Mouse (Mus musculus) midbrain, postnatal 0 days (tissue): ENCODE measurements around the gene Ssbp2. TPM values are rescaled to one million over a fixed set of nuclear protein-coding genes. Genes with fewer than 3 reads are reported as not detected.

Experiments used
- ATAC-seq: fragments of 200-750 bp; cut with Nextera tagmentation; 2 replicates; pipeline ENCODE4 v1.8.0; 2017; ENCODE audit warnings: moderate number of reproducible peaks, mild to moderate bottlenecking, moderate TSS enrichment, moderate library complexity; ENCODE audit not compliant: low FRiP score
- DNase-seq: peaks from one replicate; pipeline ENCODE4 v3.0.0-alpha.2; 2015; ENCODE audit warnings: low spot score
- H3K27ac ChIP-seq: fragments of 300-500 bp; sonication (generic); 2 replicates; pipeline ENCODE4 v1.5.1; 2014; ENCODE audit warnings: low read depth, mild to moderate bottlenecking, low read length, mixed read lengths
- H3K27me3 ChIP-seq: fragments of 300-500 bp; sonication (generic); 2 replicates; pipeline ENCODE4 v1.6.1; 2014; ENCODE audit warnings: low read length, control low read depth, mixed read lengths; ENCODE audit not compliant: insufficient read depth
- H3K36me3 ChIP-seq: fragments of 300-500 bp; sonication (generic); 2 replicates; pipeline ENCODE4 v1.6.1; 2014; ENCODE audit warnings: low read length, control low read depth, mixed read lengths; ENCODE audit not compliant: insufficient read depth
- H3K4me1 ChIP-seq: fragments of 300-500 bp; sonication (generic); 2 replicates; pipeline ENCODE4 v1.6.1; 2014; ENCODE audit warnings: mild to moderate bottlenecking, control low read depth, antibody characterized with exemption, low read length, mixed read lengths; ENCODE audit not compliant: insufficient read depth
- H3K4me2 ChIP-seq: fragments of 300-500 bp; sonication (generic); 2 replicates; pipeline ENCODE4 v1.6.1; 2014; ENCODE audit warnings: low read depth, mild to moderate bottlenecking, low read length, mixed read lengths; ENCODE audit not compliant: poor library complexity, severe bottlenecking
- H3K4me3 ChIP-seq: fragments of 300-500 bp; sonication (generic); 2 replicates; pipeline ENCODE4 v1.5.1; 2014; ENCODE audit warnings: low read depth, mild to moderate bottlenecking, low read length, moderate library complexity
- H3K9ac ChIP-seq: fragments of 300-500 bp; sonication (generic); replicated peaks from 2 replicates; pipeline ENCODE4 v1.6.1; 2014; ENCODE audit warnings: mild to moderate bottlenecking, low read length, moderate library complexity, mixed read lengths; ENCODE audit not compliant: poor library complexity, severe bottlenecking
- H3K9me3 ChIP-seq: fragments of 300-500 bp; sonication (generic); 2 replicates; pipeline ENCODE4 v1.6.1; 2016; ENCODE audit warnings: low read length, control low read depth
- CTCF ChIP-seq: IDR thresholded peaks from 2 replicates; pipeline ENCODE4 v1.5.1; 2016; ENCODE audit warnings: antibody characterized with exemption, mild to moderate bottlenecking
- WGBS: fragments of 180-500 bp; shearing (Covaris S2); extraction: QIAGEN DNeasy Blood & Tissue Kit; methylation state at CpG from one replicate; pipeline ENCODE4 v1.1.7; 2014; 5-methylcytosine and 5-hydroxymethylcytosine counted together
- polyA plus RNA-seq: library from polyadenylated mRNA; unstranded; fragments of >200 nt; fragmentation: Nextera tagmentation; extraction: Ambion mirVana; gene quantifications from 2 replicates; pipeline ENCODE4 v1.2.1, GENCODE M21; 2015
- total RNA-seq: library from RNA; depleted of rRNA; stranded (reverse); fragments of >200 nt; gene quantifications from 2 replicates; pipeline ENCODE4 v1.2.3, GENCODE M21; 2014

The Ssbp2 gene
- total and polyA plus RNA-seq, 2 experiments from 2014 or later: 156 to 167 TPM

DNA sequence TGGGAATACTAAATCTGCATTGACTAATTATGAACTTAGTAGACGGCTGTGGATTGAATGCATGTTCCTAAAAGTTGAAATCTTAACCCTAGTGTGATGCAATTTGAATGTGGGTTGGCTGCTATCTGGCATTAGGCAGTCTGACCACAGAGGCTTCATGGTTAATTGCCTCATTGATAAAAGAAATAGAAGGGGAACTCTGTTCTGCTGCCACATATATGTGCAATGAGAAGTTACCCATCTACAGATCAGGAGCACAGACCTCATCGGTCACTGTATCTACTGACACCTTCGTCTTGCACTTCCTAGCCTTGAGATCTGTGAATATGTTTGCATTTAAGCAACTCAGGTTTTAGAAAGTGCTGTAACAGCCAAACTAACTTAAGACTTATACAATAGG is 151.8 kb downstream of the Ssbp2 start:
- H3K4me3 ChIP-seq: no peak overlapping the region
- H3K9me3 ChIP-seq: no peaks in the 10 kb centered on the region
- DNase-seq (no peak), ATAC-seq (no peak)
- no peaks in the 10 kb centered on the region for H3K4me1 ChIP-seq
- WGBS: 88% methylated on average over 3 of the region's 3 CpGs
- no peaks in the 10 kb centered on the region for H3K36me3 ChIP-seq
- no peak for TF ChIP-seq CTCF
- H3K27me3 ChIP-seq: no peaks in the 10 kb centered on the region
- H3K9ac ChIP-seq: no peak overlapping the region
- no peak overlapping the region for H3K4me2 ChIP-seq
- H3K27ac ChIP-seq: no peak overlapping the region

GRCm38 (mm10) chr13:91612578-91612977 is 152.5 kb downstream of the Ssbp2 start:
- 96% methylated on average over 4 of the region's 4 CpGs for WGBS

DNA sequence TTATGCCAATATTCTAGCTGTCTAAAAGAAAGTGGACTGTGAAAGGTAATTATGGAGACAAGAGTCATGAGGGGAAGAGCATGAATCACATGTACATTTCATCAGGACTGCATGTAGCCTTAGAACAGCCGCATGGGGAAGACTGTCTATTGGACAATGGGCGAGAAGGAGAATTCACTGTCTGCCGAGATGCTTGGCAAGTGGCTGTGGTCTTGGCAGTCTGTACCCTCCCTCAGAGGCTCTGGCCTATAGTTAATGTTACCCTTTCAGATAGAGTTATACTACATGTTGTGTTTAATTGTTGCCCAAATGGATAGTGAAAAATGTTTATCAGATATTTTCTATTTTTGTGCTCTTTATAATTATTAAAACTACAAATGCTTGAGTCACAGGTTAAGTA is 156.0 kb downstream of the Ssbp2 start:
- no peaks in the 10 kb centered on the region for H3K36me3 ChIP-seq
- H3K4me1 ChIP-seq: no peaks in the 10 kb centered on the region
- no peak overlapping the region for H3K27ac ChIP-seq
- H3K9me3 ChIP-seq: no peaks in the 10 kb centered on the region
- H3K4me2 ChIP-seq: no peak overlapping the region
- DNase-seq (peak; percentile 30), ATAC-seq (no peak)
- no peaks in the 10 kb centered on the region for H3K27me3 ChIP-seq
- 71% methylated on average over 3 of the region's 3 CpGs for WGBS
- no peak overlapping the region for H3K4me3 ChIP-seq
- no peak overlapping the region for H3K9ac ChIP-seq
- TF ChIP-seq CTCF: no peak

More at GRCm38 (mm10) chr13:91612578-91612977, 152.5 kb downstream of the Ssbp2 start:
- Histone ChIP-seq H3K4me3 (no peak overlapping the region), H3K27ac (no peak overlapping the region), H3K27me3 (no peaks in the 10 kb centered on the region), H3K4me1 (no peaks in the 10 kb centered on the region), H3K9me3 (no peaks in the 10 kb centered on the region), H3K36me3 (no peaks in the 10 kb centered on the region), H3K4me2 (no peak overlapping the region), H3K9ac (no peak overlapping the region)
- DNase-seq (no peak), ATAC-seq (no peak)
- TF ChIP-seq CTCF: no peak

GRCm38 (mm10) chr13:91616876-91617275 is 156.8 kb downstream of the Ssbp2 start:
- 91% methylated on average over 5 of the region's 5 CpGs for WGBS
- TF ChIP-seq CTCF: no peak
- ATAC-seq (no peak), DNase-seq (no peak)
- Histone ChIP-seq H3K4me2 (no peak overlapping the region), H3K9ac (no peak overlapping the region), H3K27ac (no peak overlapping the region), H3K4me1 (no peaks in the 10 kb centered on the region), H3K9me3 (no peaks in the 10 kb centered on the region), H3K27me3 (no peaks in the 10 kb centered on the region), H3K36me3 (no peaks in the 10 kb centered on the region), H3K4me3 (no peak overlapping the region)

DNA sequence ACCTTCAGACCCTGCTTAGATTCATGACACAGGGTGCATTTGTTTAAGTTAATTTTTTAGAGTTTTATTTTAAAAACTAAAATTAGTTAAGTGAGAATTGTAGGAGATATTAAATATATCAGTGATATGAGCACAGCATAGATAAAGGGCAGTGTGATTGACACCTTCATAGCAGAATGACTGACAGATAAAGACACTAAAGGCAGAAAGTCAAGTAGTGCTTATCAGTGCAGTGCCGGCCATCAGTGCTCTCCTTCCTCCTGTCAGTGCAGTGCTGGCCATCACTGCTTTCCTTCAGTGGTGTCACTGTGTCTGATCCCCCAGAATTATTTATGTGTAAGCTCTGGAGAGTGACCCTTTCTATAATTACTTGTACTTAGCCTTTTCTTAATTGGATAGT is 159.3 kb downstream of the Ssbp2 start:
- H3K27me3 ChIP-seq: no peaks in the 10 kb centered on the region
- DNase-seq (no peak), ATAC-seq (no peak)
- no peak for TF ChIP-seq CTCF
- no peaks in the 10 kb centered on the region for H3K36me3 ChIP-seq
- H3K4me2 ChIP-seq: no peak overlapping the region
- H3K4me1 ChIP-seq: no peaks in the 10 kb centered on the region
- H3K9me3 ChIP-seq: no peaks in the 10 kb centered on the region
- H3K9ac ChIP-seq: no peak overlapping the region
- H3K27ac ChIP-seq: no peak overlapping the region
- no peak overlapping the region for H3K4me3 ChIP-seq
- 68% methylated on average over 1 of the region's 1 CpGs for WGBS

DNA sequence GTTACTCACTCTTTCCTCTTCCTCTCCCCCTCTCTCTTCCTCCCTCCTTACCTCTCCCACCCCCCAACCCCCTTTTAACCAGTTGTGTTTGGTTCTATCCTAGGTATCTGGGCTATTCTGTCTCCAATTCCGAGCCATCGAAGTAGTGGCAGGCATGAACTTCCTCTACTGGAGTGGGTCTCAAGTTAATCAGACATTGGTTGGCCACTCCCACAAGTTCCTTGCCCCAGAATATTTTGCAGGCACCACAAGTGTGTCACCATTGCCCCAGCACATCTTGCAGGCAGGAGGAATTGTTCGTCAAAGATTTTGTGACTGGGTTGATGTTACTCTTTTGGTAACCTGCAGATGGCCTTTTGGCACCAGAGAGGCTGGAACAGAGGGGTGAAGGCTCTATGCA is 160.5 kb downstream of the Ssbp2 start:
- WGBS: 93% methylated on average over 3 of the region's 3 CpGs
- no peak for DNase-seq
- Histone ChIP-seq H3K9me3 (no peaks in the 10 kb centered on the region), H3K4me1 (no peaks in the 10 kb centered on the region), H3K27ac (no peak overlapping the region), H3K36me3 (no peaks in the 10 kb centered on the region), H3K9ac (no peak overlapping the region), H3K4me3 (no peak overlapping the region), H3K4me2 (no peak overlapping the region), H3K27me3 (no peaks in the 10 kb centered on the region)
- no peak for TF ChIP-seq CTCF
- no peak for ATAC-seq
